Mouse (Mus musculus): ENCODE measurements around the gene Gm49320. TPM values are rescaled to one million over a fixed set of nuclear protein-coding genes. Genes with fewer than 3 reads are reported as not detected.
"Not testable (repeated sequence)": the region's sequence is repeated elsewhere in the genome, so short reads cannot be mapped to it uniquely, and the experiment has no call there.

Gm49320 gene
- total RNA-seq, 4 experiments from 2014 or later, result 2.0 to 2.8 (median 2.3) TPM

DNA sequence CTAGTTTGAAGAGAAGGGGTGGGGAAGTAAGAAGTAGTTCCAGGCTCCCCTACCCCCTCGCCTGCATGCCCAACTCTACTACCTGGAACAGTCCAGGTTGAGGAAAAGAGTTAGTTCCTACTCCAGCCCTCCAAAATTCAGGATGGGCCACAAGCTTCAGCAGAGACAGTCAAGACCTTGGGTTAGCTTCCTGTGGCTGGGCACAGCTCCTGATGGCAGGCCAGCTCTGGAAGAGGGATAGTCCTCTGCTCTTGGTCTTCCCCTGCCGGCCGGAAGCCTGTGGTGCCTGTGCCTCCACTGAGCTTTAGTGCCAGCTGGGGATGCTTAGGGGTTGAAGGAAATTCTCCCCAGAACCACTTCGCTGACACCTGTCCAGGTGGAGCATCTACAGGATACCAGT is 12.3 kb upstream of the Gm49320 start:
- DNase-seq (ENCODE audit: low spot score in 2 of 2), result no peak

- DNase-seq (ENCODE audit: low spot score in 2 of 2), result no peak
Observed at GRCm38 (mm10) chr8:4226739-4227347, 11.8 kb upstream of the Gm49320 start, which contains the start of gene Lrrc8e. TSS of gene Lrrc8e (plus strand) at chr8:4226827.

GRCm38 (mm10) chr8:4227919-4228318 is 10.7 kb upstream of the Gm49320 start:
- no peak for DNase-seq (ENCODE audit: low spot score in 2 of 2)

- no peak for DNase-seq (ENCODE audit: low spot score in 2 of 2)
Observed at GRCm38 (mm10) chr8:4229784-4230183, 8.9 kb upstream of the Gm49320 start.

GRCm38 (mm10) chr8:4230612-4231351 is 7.9 kb upstream of the Gm49320 start:
- DNase-seq (ENCODE audit: low spot score in 2 of 2), result no peak

GRCm38 (mm10) chr8:4237814-4238433 is 741 bp upstream of the Gm49320 start:
- peak in 1 of 2 experiments; percentile 25 for DNase-seq (ENCODE audit: low spot score in 2 of 2)

GRCm38 (mm10) chr8:4239193-4239890 is 677 bp downstream of the Gm49320 start:
- no peak for DNase-seq (ENCODE audit: low spot score in 2 of 2)

DNA sequence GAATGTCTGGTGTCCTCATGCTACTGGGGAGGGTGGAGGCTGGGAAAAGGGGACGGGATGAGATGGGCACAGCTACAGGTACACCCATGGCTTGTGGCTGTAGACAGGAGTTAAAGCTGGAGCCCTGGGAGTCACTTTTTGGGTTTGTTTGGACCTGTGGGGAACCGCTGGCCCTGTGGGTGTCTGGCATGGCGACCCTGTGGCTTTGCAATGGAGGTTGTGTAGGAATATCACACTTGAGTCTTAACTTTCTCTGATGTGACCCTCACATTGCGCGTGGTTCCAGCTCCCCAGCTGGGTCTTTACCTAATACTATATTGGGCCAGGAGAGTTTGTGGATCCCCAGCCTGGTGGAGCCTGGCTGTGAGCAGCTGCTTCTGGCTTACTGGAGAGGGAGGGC is 6.4 kb downstream of the Gm49320 start:
- DNase-seq (ENCODE audit: low spot score in 2 of 2), result no peak

- no peak for DNase-seq (ENCODE audit: low spot score in 2 of 2)
Observed at GRCm38 (mm10) chr8:4245737-4246136, 7.1 kb downstream of the Gm49320 start.

- no peak for DNase-seq (ENCODE audit: low spot score in 2 of 2)
Observed at GRCm38 (mm10) chr8:4247241-4247640, 8.6 kb downstream of the Gm49320 start.

- no peak for DNase-seq (ENCODE audit: low spot score in 2 of 2)
Observed at GRCm38 (mm10) chr8:4247951-4248540, 9.4 kb downstream of the Gm49320 start, which contains the start of gene Tgfbr3l. TSS of gene Tgfbr3l (plus strand) at chr8:4248214.

GRCm38 (mm10) chr8:4249213-4249612 is 10.5 kb downstream of the Gm49320 start:
- no peak for DNase-seq (ENCODE audit: low spot score in 2 of 2)

GRCm38 (mm10) chr8:4250306-4250970 is 11.8 kb downstream of the Gm49320 start:
- DNase-seq (ENCODE audit: low spot score in 2 of 2), result peak; percentile 79 to 85

GRCm38 (mm10) chr8:4252116-4252760 is 13.6 kb downstream of the Gm49320 start:
- DNase-seq (ENCODE audit: low spot score in 2 of 2), result no peak

DNA sequence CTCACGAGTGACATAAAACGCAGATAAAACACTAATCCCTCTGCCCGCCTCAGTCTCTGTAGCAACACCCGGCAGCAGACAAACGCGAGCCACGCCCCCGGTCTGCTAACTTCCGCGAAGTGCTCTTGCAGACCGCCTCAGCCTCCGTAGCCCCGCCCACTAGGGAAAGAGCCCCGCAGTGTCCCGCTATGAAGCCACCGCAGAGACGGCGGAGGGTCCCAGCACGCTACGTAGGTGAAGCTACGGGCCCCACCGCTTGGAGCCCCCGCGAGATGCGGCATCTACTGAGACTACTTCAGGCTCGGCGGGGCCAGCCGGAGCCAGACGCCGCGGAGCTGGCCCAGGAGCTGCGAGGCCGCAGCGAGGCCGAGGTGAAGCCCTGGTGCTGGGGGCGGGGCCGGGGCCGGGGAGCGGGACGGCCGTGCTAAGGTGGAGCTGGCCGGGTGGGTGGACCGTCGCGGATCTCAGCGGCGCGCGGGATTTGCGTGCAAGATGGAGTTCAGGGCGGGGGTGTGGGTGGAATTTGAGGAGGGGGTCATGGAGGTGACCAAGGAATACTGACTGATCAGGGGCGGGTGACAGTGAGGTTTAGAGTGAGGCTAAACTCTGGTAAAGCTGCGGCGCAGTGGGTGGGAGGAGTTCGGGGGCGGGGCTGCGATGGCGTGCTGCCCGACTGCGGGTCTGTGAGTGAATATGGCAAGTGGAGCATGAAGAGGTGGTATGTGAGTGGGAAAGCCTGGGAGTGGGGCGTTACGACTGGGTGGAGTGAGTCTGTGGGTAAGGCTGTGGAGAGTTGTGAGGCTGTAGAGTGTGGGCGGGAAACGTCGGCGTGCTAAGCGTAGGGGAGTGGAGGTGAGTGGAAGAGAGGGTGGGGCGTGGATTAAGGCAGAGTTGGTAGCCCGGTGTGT is 14.5 kb downstream of the Gm49320 start, which contains the start of gene Snapc2:
TSS of gene Snapc2 (plus strand) at position 147 of the 908 bp plus-strand sequence.
- peak; percentile 91 to 92 for DNase-seq (ENCODE audit: low spot score in 2 of 2)

- peak in 1 of 2 experiments; percentile 67 for DNase-seq (ENCODE audit: low spot score in 2 of 2)
Observed at GRCm38 (mm10) chr8:4254001-4254400, 15.3 kb downstream of the Gm49320 start.

DNA sequence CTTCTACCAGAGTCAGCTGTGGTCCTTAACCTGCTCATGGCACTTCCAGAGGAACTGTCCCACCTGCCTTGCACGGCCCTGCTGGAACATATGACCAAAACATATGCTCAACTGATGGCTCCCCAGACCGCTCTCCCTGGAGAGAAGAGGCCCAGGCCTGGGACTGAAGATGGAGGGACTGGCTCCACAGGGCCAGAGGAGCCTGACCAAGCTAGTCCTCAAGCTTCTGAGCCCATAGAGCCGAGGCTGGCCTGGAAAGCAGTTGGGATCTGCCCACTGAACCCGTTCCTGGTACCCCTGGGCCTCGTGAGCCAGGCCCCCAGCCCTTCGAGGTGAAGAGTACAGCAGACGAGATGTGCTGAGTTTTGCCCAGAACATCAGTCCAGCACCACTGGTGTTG is 16.8 kb downstream of the Gm49320 start:
- DNase-seq (ENCODE audit: low spot score in 2 of 2), result not testable (repeated sequence)

GRCm38 (mm10) chr8:4256911-4257310 is 18.2 kb downstream of the Gm49320 start:
- DNase-seq (ENCODE audit: low spot score in 2 of 2), result peak; percentile 89 to 90

GRCm38 (mm10) chr8:4257350-4257749 is 18.7 kb downstream of the Gm49320 start:
- DNase-seq (ENCODE audit: low spot score in 2 of 2), result peak in 1 of 2 experiments; percentile 25

Data from layer of hippocampus, adult 8-10 months (tissue).